Mouse (Mus musculus): ENCODE data around the gene Gm5797. TPM values are rescaled to one million over a fixed set of nuclear protein-coding genes. Genes with fewer than 3 reads are reported as not detected.
A peak's percentile ranks its signal among the peaks of the same experiment; 100 is the strongest.
"Not testable (repeated sequence)": the region's sequence is repeated elsewhere in the genome, so short reads cannot be mapped to it uniquely, and the experiment has no call there.

The Gm5797 gene
- polyA plus RNA-seq (2014; fragmentation: Nextera tagmentation; extraction: Ambion mirVana): not detected in 2 replicates

DNA sequence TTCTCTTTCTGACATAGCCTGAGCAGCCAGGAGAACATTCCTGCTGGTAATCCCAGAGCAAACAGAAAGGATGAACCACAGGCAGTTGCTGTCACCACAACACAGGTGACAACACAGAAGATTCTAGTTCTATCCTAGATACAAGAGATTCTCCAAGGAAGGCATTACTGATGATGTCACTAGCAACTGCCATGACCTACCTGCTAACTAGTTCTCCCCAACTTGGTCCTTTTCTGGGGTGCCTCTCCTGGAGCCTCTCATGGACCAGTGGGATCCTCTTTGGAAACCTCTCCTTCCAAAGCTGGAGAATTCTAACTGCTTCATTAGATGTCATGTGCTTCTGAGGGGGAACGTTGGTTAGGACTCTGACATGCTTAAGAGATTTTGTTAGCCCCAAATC lies at the start of gene Gm5797:
TSS of gene Gm5797 (minus strand) at position 101 of the 400 bp plus-strand sequence.
- H3K36me3 ChIP-seq (replicated peaks; ENCODE audit: control insufficient read depth, insufficient read depth, low read depth, low read length); H3K9ac ChIP-seq (replicated peaks; ENCODE audit: low read length); H3K4me1 ChIP-seq (ENCODE audit: control insufficient read depth, insufficient read depth, low read length); H3K27ac ChIP-seq (replicated peaks; ENCODE audit: low read depth, low read length); H3K4me3 ChIP-seq (ENCODE audit: low read depth, low read length); H3K9me3 ChIP-seq (replicated peaks; ENCODE audit: control insufficient read depth, low read length); H3K4me2 ChIP-seq (ENCODE audit: low read depth, low read length); DNase-seq (ENCODE audit: low spot score); ATAC-seq (replicated peaks; ENCODE audit: insufficient number of reproducible peaks, low FRiP score, low TSS enrichment, low read depth); H3K27me3 ChIP-seq (ENCODE audit: control insufficient read depth, insufficient read depth, low read length): not testable (repeated sequence)
- WGBS: no CpG with 5 or more reads among the region's 1 CpGs

DNA sequence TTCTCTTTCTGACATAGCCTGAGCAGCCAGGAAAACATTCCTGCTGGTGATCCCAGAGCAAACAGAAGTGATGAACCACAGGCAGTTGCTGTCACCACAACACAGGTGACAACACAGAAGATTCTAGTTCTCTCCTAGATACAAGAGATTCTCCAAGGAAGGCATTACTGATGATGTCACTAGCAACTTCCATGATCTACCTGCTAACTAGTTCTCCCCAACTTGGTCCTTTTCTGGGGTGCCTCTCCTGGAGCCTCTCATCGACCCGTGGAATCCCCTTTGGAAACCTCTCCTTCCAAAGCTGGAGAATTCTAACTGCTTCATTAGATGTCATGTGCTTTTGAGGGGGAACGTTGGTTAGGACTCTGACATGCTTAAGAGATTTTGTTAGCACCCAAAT lies 32.8 kb upstream of the Gm5797 start, which contains the start of gene Gm8374:
TSS of gene Gm8374 (minus strand) at position 101 of the 400 bp plus-strand sequence.
- WGBS: 86% methylated on average over 3 of the region's 3 CpGs
- not testable (repeated sequence) for H3K4me2 ChIP-seq (ENCODE audit: low read depth, low read length); ATAC-seq (replicated peaks; ENCODE audit: insufficient number of reproducible peaks, low FRiP score, low TSS enrichment, low read depth); H3K9ac ChIP-seq (replicated peaks; ENCODE audit: low read length); H3K4me1 ChIP-seq (ENCODE audit: control insufficient read depth, insufficient read depth, low read length); DNase-seq (ENCODE audit: low spot score); H3K27ac ChIP-seq (replicated peaks; ENCODE audit: low read depth, low read length); H3K27me3 ChIP-seq (ENCODE audit: control insufficient read depth, insufficient read depth, low read length); H3K9me3 ChIP-seq (replicated peaks; ENCODE audit: control insufficient read depth, low read length); H3K36me3 ChIP-seq (replicated peaks; ENCODE audit: control insufficient read depth, insufficient read depth, low read depth, low read length); H3K4me3 ChIP-seq (ENCODE audit: low read depth, low read length)

DNA sequence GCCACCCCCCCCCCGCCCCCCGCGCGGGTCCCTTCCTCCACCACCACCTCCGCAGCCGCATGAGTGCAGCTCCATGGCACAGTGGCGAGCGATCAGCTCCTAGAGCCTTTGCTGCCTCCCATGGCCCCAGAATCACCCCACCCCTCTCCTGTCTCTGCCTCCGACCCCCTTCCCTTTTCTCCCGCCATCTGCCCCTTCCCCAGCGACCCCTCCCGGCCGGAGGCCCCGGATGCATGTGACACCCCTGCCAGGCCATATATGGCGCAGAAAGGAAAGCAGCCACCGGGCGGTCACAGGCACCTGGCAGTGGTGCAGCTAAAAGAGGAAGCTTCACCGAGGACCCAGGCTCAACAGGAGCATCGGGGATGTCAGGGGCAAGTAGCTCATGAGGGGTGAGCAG lies 17.1 kb downstream of the Gm5797 start:
- H3K4me2 ChIP-seq (ENCODE audit: low read depth, low read length): peak overlapping the region; percentile 46
- H3K4me1 ChIP-seq (ENCODE audit: control insufficient read depth, insufficient read depth, low read length); H3K9me3 ChIP-seq (replicated peaks; ENCODE audit: control insufficient read depth, low read length); H3K27ac ChIP-seq (replicated peaks; ENCODE audit: low read depth, low read length); H3K36me3 ChIP-seq (replicated peaks; ENCODE audit: control insufficient read depth, insufficient read depth, low read depth, low read length); ATAC-seq (replicated peaks; ENCODE audit: insufficient number of reproducible peaks, low FRiP score, low TSS enrichment, low read depth); H3K27me3 ChIP-seq (ENCODE audit: control insufficient read depth, insufficient read depth, low read length): not testable (repeated sequence)
- 0% methylated on average over 15 of the region's 19 CpGs for WGBS
- peak overlapping the region; percentile 44 for H3K4me3 ChIP-seq (ENCODE audit: low read depth, low read length)
- DNase-seq (ENCODE audit: low spot score): peak; percentile 52
- peak overlapping the region; percentile 52 for H3K9ac ChIP-seq (replicated peaks; ENCODE audit: low read length)

DNA sequence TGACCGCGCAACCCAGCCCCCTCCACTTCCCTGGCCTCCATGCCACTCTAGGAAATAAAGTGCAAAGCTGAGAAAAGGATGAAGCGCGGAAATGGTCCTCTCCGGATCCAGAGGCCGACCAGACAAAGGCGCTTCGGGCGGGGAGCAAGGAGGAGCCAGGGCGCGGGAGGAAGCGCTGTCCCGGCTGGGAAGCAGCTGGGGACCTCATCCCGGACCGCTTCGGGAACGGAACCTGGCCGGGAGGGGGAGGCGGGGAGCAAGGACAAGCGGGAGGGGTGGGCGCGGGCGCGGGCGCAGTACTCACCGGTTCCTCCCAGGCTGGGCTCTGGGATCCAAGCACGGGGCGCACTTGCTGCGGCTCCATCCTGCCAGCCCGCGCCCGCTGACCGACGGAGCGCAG lies 17.5 kb downstream of the Gm5797 start, which contains the start of gene Gm3739:
TSS of gene Gm3739 (minus strand) at position 389 of the 400 bp plus-strand sequence.
- peak within 1 kb of the TSS; percentile 46 for H3K4me2 ChIP-seq (ENCODE audit: low read depth, low read length)
- not testable (repeated sequence) for H3K4me1 ChIP-seq (ENCODE audit: control insufficient read depth, insufficient read depth, low read length); H3K36me3 ChIP-seq (replicated peaks; ENCODE audit: control insufficient read depth, insufficient read depth, low read depth, low read length); H3K9me3 ChIP-seq (replicated peaks; ENCODE audit: control insufficient read depth, low read length); H3K27me3 ChIP-seq (ENCODE audit: control insufficient read depth, insufficient read depth, low read length); ATAC-seq (replicated peaks; ENCODE audit: insufficient number of reproducible peaks, low FRiP score, low TSS enrichment, low read depth); DNase-seq (ENCODE audit: low spot score); H3K27ac ChIP-seq (replicated peaks; ENCODE audit: low read depth, low read length)
- 0% methylated on average over 12 of the region's 35 CpGs for WGBS
- peak within 1 kb of the TSS; percentile 44 for H3K4me3 ChIP-seq (ENCODE audit: low read depth, low read length)
- peak within 1 kb of the TSS; percentile 52 for H3K9ac ChIP-seq (replicated peaks; ENCODE audit: low read length)

Other genes with a start within 250 kb of the Gm5797 start
- gene Gm3696, start 231.8 kb downstream of the Gm5797 start, polyA plus RNA-seq (2014; fragmentation: Nextera tagmentation; extraction: Ambion mirVana): 2.3 and 2.5 TPM in 2 replicates
- not detected in 2 replicates for gene Gm6676, start 207.0 kb downstream of the Gm5797 start, polyA plus RNA-seq (2014; fragmentation: Nextera tagmentation; extraction: Ambion mirVana)
- gene Gm3512, start 157.9 kb downstream of the Gm5797 start, polyA plus RNA-seq (2014; fragmentation: Nextera tagmentation; extraction: Ambion mirVana): 5.2 and 5.6 TPM in 2 replicates
- not detected in 2 replicates for gene Gm16434, start 137.9 kb downstream of the Gm5797 start, polyA plus RNA-seq (2014; fragmentation: Nextera tagmentation; extraction: Ambion mirVana)
- not detected in 2 replicates for gene Gm3727, start 67.7 kb downstream of the Gm5797 start, polyA plus RNA-seq (2014; fragmentation: Nextera tagmentation; extraction: Ambion mirVana)
- gene Gm3739, start 17.3 kb downstream of the Gm5797 start, polyA plus RNA-seq (2014; fragmentation: Nextera tagmentation; extraction: Ambion mirVana): 1.1 and 1.5 TPM in 2 replicates
- not detected in 2 replicates for gene Gm8374, start 32.7 kb upstream of the Gm5797 start, polyA plus RNA-seq (2014; fragmentation: Nextera tagmentation; extraction: Ambion mirVana)
- gene Gm3755, start 118.5 kb upstream of the Gm5797 start, polyA plus RNA-seq (2014; fragmentation: Nextera tagmentation; extraction: Ambion mirVana): not detected in 2 replicates
- 3.2 and 3.8 TPM in 2 replicates for gene Gm3752, start 151.4 kb upstream of the Gm5797 start, polyA plus RNA-seq (2014; fragmentation: Nextera tagmentation; extraction: Ambion mirVana)
- gene Gm3558, start 236.2 kb upstream of the Gm5797 start, polyA plus RNA-seq (2014; fragmentation: Nextera tagmentation; extraction: Ambion mirVana): 0.99 and 1.3 TPM in 2 replicates